Comparison of ENCODE assay signal across 14 mouse cellular contexts in the genomic region with DNA sequence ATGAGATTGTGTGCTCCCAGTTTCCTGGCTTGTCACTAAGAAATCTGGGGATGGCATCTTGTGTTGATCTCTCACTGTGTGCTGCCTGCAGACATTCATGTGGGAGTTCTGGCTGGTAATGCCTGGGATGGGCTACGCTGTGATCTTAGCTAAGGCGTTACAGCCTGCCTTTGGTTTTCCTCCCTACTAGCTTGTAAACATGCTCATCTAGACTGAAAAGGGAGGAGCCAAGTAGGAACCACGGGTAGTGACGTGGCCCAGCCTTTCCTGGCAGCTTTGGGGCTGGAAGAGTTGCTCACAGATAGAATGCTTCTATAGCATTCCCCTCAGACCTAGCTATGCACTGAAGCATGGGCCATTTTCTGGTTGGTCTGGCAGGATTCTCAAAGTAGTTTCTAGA. TPM values are rescaled to one million over a fixed set of nuclear protein-coding genes. Genes with fewer than 3 reads are reported as not detected.
DNase-seq lines count a peak whose midpoint lies in the region; ATAC-seq and TF ChIP-seq lines count a peak whose summit lies in the region.
"Had no signal": no experiment of that assay in that cellular context is flagged by ENCODE, and none has a peak within 500 bp of the region (broad histone marks: within the 10 kb centered on the region; RNA-seq: fewer than 3 reads in every experiment).

No protein-coding gene starts in this region.

- WGBS in intestine, embryonic 15.5 days, result 59% methylated on average over 4 of the region's 4 CpGs
- 67% methylated on average over 4 of the region's 4 CpGs for WGBS in intestine, embryonic 16.5 days
- WGBS in lung, postnatal 0 days, result 52% methylated on average over 4 of the region's 4 CpGs
- WGBS in intestine, postnatal 0 days, result 48% methylated on average over 4 of the region's 4 CpGs

- H3K4me1 ChIP-seq in intestine, embryonic 15.5 days (replicated peaks), result peaks cover 6% of the 10 kb centered on the region
- H3K4me1 ChIP-seq in intestine, embryonic 16.5 days (ENCODE audit: control insufficient read depth, insufficient read depth, low read length), result peaks cover 8% of the 10 kb centered on the region
- H3K4me1 ChIP-seq in lung, postnatal 0 days (ENCODE audit: insufficient read depth, low read depth, low read length), result peaks cover 7% of the 10 kb centered on the region; the same call in 1 of the 2 replicates
- H3K4me1 ChIP-seq in intestine, postnatal 0 days (replicated peaks; ENCODE audit: control insufficient read depth, insufficient read depth, low read length), result peaks cover 3% of the 10 kb centered on the region; the same call in 1 of the 2 replicates

- no peak for TF ChIP-seq CTCF in lung, postnatal 0 days (IDR thresholded peaks at IDR 0.05)
- no peak for TF ChIP-seq CTCF in intestine, postnatal 0 days (IDR thresholded peaks at IDR 0.05; ENCODE audit: low read depth)

- H3K36me3 ChIP-seq in intestine, embryonic 15.5 days, result peaks cover 13% of the 10 kb centered on the region
- 0 out of 2 replicates have a peak, but pooled peaks cover under 1% of the 10 kb centered on the region for H3K36me3 ChIP-seq in intestine, embryonic 16.5 days (ENCODE audit: control insufficient read depth, insufficient read depth, low read length)
- H3K36me3 ChIP-seq in lung, postnatal 0 days (ENCODE audit: insufficient read depth, low read length), result peaks cover 13% of the 10 kb centered on the region
- H3K36me3 ChIP-seq in intestine, postnatal 0 days (ENCODE audit: control insufficient read depth, insufficient read depth), result peaks cover 19% of the 10 kb centered on the region; the same call in 1 of the 2 replicates

- H3K9me3 ChIP-seq in intestine, embryonic 15.5 days, result no peaks in the 10 kb centered on the region
- no peaks in the 10 kb centered on the region for H3K9me3 ChIP-seq in intestine, embryonic 16.5 days (ENCODE audit: control insufficient read depth, low read length)
- H3K9me3 ChIP-seq in lung, postnatal 0 days (ENCODE audit: low read length), result no peaks in the 10 kb centered on the region
- no peaks in the 10 kb centered on the region for H3K9me3 ChIP-seq in intestine, postnatal 0 days (ENCODE audit: control insufficient read depth)
- H3K9me3 ChIP-seq: liver, embryonic 13.5 days had no signal

- no peaks in the 10 kb centered on the region for H3K27me3 ChIP-seq in intestine, embryonic 15.5 days (replicated peaks)
- H3K27me3 ChIP-seq in intestine, embryonic 16.5 days (replicated peaks; ENCODE audit: control insufficient read depth, insufficient read depth, low read length), result no peaks in the 10 kb centered on the region
- no peaks in the 10 kb centered on the region for H3K27me3 ChIP-seq in lung, postnatal 0 days (replicated peaks; ENCODE audit: insufficient read depth, low read length)
- no peaks in the 10 kb centered on the region for H3K27me3 ChIP-seq in intestine, postnatal 0 days (replicated peaks; ENCODE audit: control insufficient read depth, insufficient read depth, low read length)
- H3K27me3 ChIP-seq: liver, embryonic 13.5 days had no signal

- H3K9ac ChIP-seq in intestine, embryonic 15.5 days, result peak overlapping the region; percentile 15
- no peak overlapping the region; the same call in 1 of the 2 replicates for H3K9ac ChIP-seq in intestine, embryonic 16.5 days (ENCODE audit: low read depth, low read length)
- no peak overlapping the region for H3K9ac ChIP-seq in lung, postnatal 0 days (replicated peaks; ENCODE audit: low read depth)
- H3K9ac ChIP-seq in intestine, postnatal 0 days (ENCODE audit: low read depth, low read length), result 0 out of 2 replicates have a peak overlapping the region, but pooled peaks have one; percentile 11
- H3K9ac ChIP-seq: forebrain, postnatal 0 days had no signal

- peak; percentile 26 for DNase-seq in lung, postnatal 0 days (ENCODE audit: low spot score)
- no peak for DNase-seq in lung, postnatal 4 days
- DNase-seq in brain, adult 2 months (ENCODE audit: low read depth, low spot score), result peak; percentile 70
- DNase-seq in B cell, adult 2 months, result no peak
- DNase-seq: adrenal gland, postnatal 14 days; embryo, embryonic 11 days; forebrain, postnatal 0 days; heart, adult 11 months; kidney, adult 2 months; liver, embryonic 13.5 days; thymus, postnatal 4 days had no signal

- H3K4me2 ChIP-seq in intestine, embryonic 15.5 days (replicated peaks), result no peak overlapping the region
- no peak overlapping the region for H3K4me2 ChIP-seq in intestine, embryonic 16.5 days (ENCODE audit: low read depth, low read length)
- H3K4me2 ChIP-seq in lung, postnatal 0 days (replicated peaks; ENCODE audit: low read depth, low read length), result no peak overlapping the region
- peak overlapping the region; percentile 81 for H3K4me2 ChIP-seq in intestine, postnatal 0 days (replicated peaks; ENCODE audit: low read depth)

- TF ChIP-seq EP300 in lung, postnatal 0 days (IDR thresholded peaks at IDR 0.05), result no peak

- no peak for ATAC-seq in intestine, embryonic 15.5 days
- no peak for ATAC-seq in intestine, embryonic 16.5 days
- no peak for ATAC-seq in lung, postnatal 0 days
- no peak for ATAC-seq in intestine, postnatal 0 days
- ATAC-seq: forebrain, postnatal 0 days had no signal

- no peak overlapping the region for H3K27ac ChIP-seq in intestine, embryonic 15.5 days
- H3K27ac ChIP-seq in intestine, embryonic 16.5 days (ENCODE audit: low read length), result no peak overlapping the region
- no peak overlapping the region for H3K27ac ChIP-seq in lung, postnatal 0 days (ENCODE audit: low read length)
- H3K27ac ChIP-seq in intestine, postnatal 0 days (ENCODE audit: low read depth, low read length), result no peak overlapping the region
- H3K27ac ChIP-seq: liver, embryonic 13.5 days had no signal

- H3K4me3 ChIP-seq in intestine, embryonic 15.5 days (replicated peaks), result no peak overlapping the region
- H3K4me3 ChIP-seq in intestine, embryonic 16.5 days (ENCODE audit: low read length), result no peak overlapping the region
- no peak overlapping the region for H3K4me3 ChIP-seq in lung, postnatal 0 days (ENCODE audit: low read depth, low read length)
- H3K4me3 ChIP-seq in intestine, postnatal 0 days (ENCODE audit: low read depth, low read length), result no peak overlapping the region

RNA-seq across cellular contexts. Expression of a gene that starts 2.0 kb away (rescaled TPM):
- 52.4 and 60.9 TPM in 2 replicates for polyA plus RNA-seq in intestine, embryonic 15.5 days (2015; fragmentation: Nextera tagmentation; extraction: Ambion mirVana)
- polyA plus RNA-seq in intestine, embryonic 16.5 days (2015; fragmentation: Nextera tagmentation; extraction: Ambion mirVana), result 73.6 and 94.9 TPM in 2 replicates
- polyA plus RNA-seq in lung, postnatal 0 days (2015; fragmentation: Nextera tagmentation; extraction: Ambion mirVana), result 38.5 and 40.0 TPM in 2 replicates
- polyA plus RNA-seq in intestine, postnatal 0 days (2015; fragmentation: Nextera tagmentation; extraction: Ambion mirVana), result 105 and 123 TPM in 2 replicates

RNA-seq across cellular contexts. Expression of a gene that starts 9.3 kb away (rescaled TPM):
- 31.3 and 32.6 TPM in 2 replicates for polyA plus RNA-seq in intestine, embryonic 15.5 days (2015; fragmentation: Nextera tagmentation; extraction: Ambion mirVana)
- polyA plus RNA-seq in intestine, embryonic 16.5 days (2015; fragmentation: Nextera tagmentation; extraction: Ambion mirVana), result 30.3 and 31.4 TPM in 2 replicates
- 29.8 and 31.6 TPM in 2 replicates for polyA plus RNA-seq in lung, postnatal 0 days (2015; fragmentation: Nextera tagmentation; extraction: Ambion mirVana)
- 16.5 and 18.1 TPM in 2 replicates for polyA plus RNA-seq in intestine, postnatal 0 days (2015; fragmentation: Nextera tagmentation; extraction: Ambion mirVana)

RNA-seq across cellular contexts. Expression of a gene that starts 13.0 kb away (rescaled TPM):
- polyA plus RNA-seq in intestine, embryonic 15.5 days (2015; fragmentation: Nextera tagmentation; extraction: Ambion mirVana), result 34.4 and 36.7 TPM in 2 replicates
- polyA plus RNA-seq in intestine, embryonic 16.5 days (2015; fragmentation: Nextera tagmentation; extraction: Ambion mirVana), result 39.9 and 43.3 TPM in 2 replicates
- polyA plus RNA-seq in lung, postnatal 0 days (2015; fragmentation: Nextera tagmentation; extraction: Ambion mirVana), result 18.1 and 19.0 TPM in 2 replicates
- polyA plus RNA-seq in intestine, postnatal 0 days (2015; fragmentation: Nextera tagmentation; extraction: Ambion mirVana), result 36.1 and 43.9 TPM in 2 replicates

RNA-seq across cellular contexts. Expression of a gene that starts 31.6 kb away (rescaled TPM):
- polyA plus RNA-seq in intestine, embryonic 15.5 days (2015; fragmentation: Nextera tagmentation; extraction: Ambion mirVana), result not detected in 2 replicates
- not detected in 2 replicates for polyA plus RNA-seq in intestine, embryonic 16.5 days (2015; fragmentation: Nextera tagmentation; extraction: Ambion mirVana)
- not detected in 2 replicates for polyA plus RNA-seq in lung, postnatal 0 days (2015; fragmentation: Nextera tagmentation; extraction: Ambion mirVana)
- not detected in 2 replicates for polyA plus RNA-seq in intestine, postnatal 0 days (2015; fragmentation: Nextera tagmentation; extraction: Ambion mirVana)
- polyA plus RNA-seq: liver, embryonic 13.5 days had no signal

RNA-seq across cellular contexts. Expression of a gene that starts 34.7 kb away (rescaled TPM):
- 8.9 and 15.2 TPM in 2 replicates for polyA plus RNA-seq in intestine, embryonic 15.5 days (2015; fragmentation: Nextera tagmentation; extraction: Ambion mirVana)
- polyA plus RNA-seq in intestine, embryonic 16.5 days (2015; fragmentation: Nextera tagmentation; extraction: Ambion mirVana), result 17.4 and 17.9 TPM in 2 replicates
- 7.8 and 9.1 TPM in 2 replicates for polyA plus RNA-seq in lung, postnatal 0 days (2015; fragmentation: Nextera tagmentation; extraction: Ambion mirVana)
- polyA plus RNA-seq in intestine, postnatal 0 days (2015; fragmentation: Nextera tagmentation; extraction: Ambion mirVana), result 14.3 and 14.9 TPM in 2 replicates

Comparison
In these comparisons a context has a peak if more than half of its experiments do, and no peak if none do; other contexts are left out.
1. H3K9ac ChIP-seq: peak in intestine, embryonic 15.5 days (single experiment) and intestine, postnatal 0 days (single experiment); none in intestine, embryonic 16.5 days (single experiment) and lung, postnatal 0 days (single experiment).
2. DNase-seq: peak in lung, postnatal 0 days (single experiment) and brain, adult 2 months (single experiment); none in lung, postnatal 4 days (0 of 2) and B cell, adult 2 months (0 of 2).